Mouse (Mus musculus): Measurements from ENCODE around the gene 1500009C09Rik.
A peak's percentile ranks its signal among the peaks of the same experiment; 100 is the strongest.
"Not testable (repeated sequence)": the region's sequence is repeated elsewhere in the genome, so short reads cannot be mapped to it uniquely, and the experiment has no call there.

1500009C09Rik gene

GRCm38 (mm10) chr15:82218778-82219666, 33.2 kb upstream of the 1500009C09Rik start:
- no peak for DNase-seq (ENCODE audit: low read depth)

GRCm38 (mm10) chr15:82220003-82220675, 32.1 kb upstream of the 1500009C09Rik start:
- DNase-seq (ENCODE audit: low read depth), result no peak

- DNase-seq (ENCODE audit: low read depth), result no peak
Observed at GRCm38 (mm10) chr15:82221104-82221860, 30.9 kb upstream of the 1500009C09Rik start.

GRCm38 (mm10) chr15:82223251-82223650, 28.9 kb upstream of the 1500009C09Rik start:
- DNase-seq (ENCODE audit: low read depth), result no peak

GRCm38 (mm10) chr15:82223657-82224601, 28.3 kb upstream of the 1500009C09Rik start, which contains the start of gene Tnfrsf13c:
Tnfrsf13c (minus strand) TSS chr15:82224369.
- no peak for DNase-seq (ENCODE audit: low read depth)

- no peak for DNase-seq (ENCODE audit: low read depth)
Observed at GRCm38 (mm10) chr15:82224602-82225215, 27.5 kb upstream of the 1500009C09Rik start.

GRCm38 (mm10) chr15:82225769-82226168, 26.4 kb upstream of the 1500009C09Rik start:
- DNase-seq (ENCODE audit: low read depth), result no peak

GRCm38 (mm10) chr15:82229542-82230045, 22.6 kb upstream of the 1500009C09Rik start:
- DNase-seq (ENCODE audit: low read depth), result no peak

- DNase-seq (ENCODE audit: low read depth), result no peak
Observed at GRCm38 (mm10) chr15:82230098-82230611, 22.0 kb upstream of the 1500009C09Rik start.

- no peak for DNase-seq (ENCODE audit: low read depth)
Observed at GRCm38 (mm10) chr15:82231100-82231499, 21.1 kb upstream of the 1500009C09Rik start.

GRCm38 (mm10) chr15:82231591-82232378, 20.4 kb upstream of the 1500009C09Rik start:
- DNase-seq (ENCODE audit: low read depth), result no peak

GRCm38 (mm10) chr15:82232651-82233050, 19.5 kb upstream of the 1500009C09Rik start:
- no peak for DNase-seq (ENCODE audit: low read depth)

GRCm38 (mm10) chr15:82235661-82236060, 16.5 kb upstream of the 1500009C09Rik start:
- no peak for DNase-seq (ENCODE audit: low read depth)

GRCm38 (mm10) chr15:82236565-82236964, 15.6 kb upstream of the 1500009C09Rik start:
- peak; percentile 72 for DNase-seq (ENCODE audit: low read depth)

GRCm38 (mm10) chr15:82243311-82243710, 8.9 kb upstream of the 1500009C09Rik start:
- no peak for DNase-seq (ENCODE audit: low read depth)

GRCm38 (mm10) chr15:82243742-82244114, 8.5 kb upstream of the 1500009C09Rik start:
- DNase-seq (ENCODE audit: low read depth), result no peak

- peak; percentile 89 for DNase-seq (ENCODE audit: low read depth)
Observed at GRCm38 (mm10) chr15:82244115-82244804, 7.9 kb upstream of the 1500009C09Rik start, which contains the start of gene Cenpm. Cenpm (minus strand) TSS chr15:82244748.

- DNase-seq (ENCODE audit: low read depth), result not testable (repeated sequence)
Observed at GRCm38 (mm10) chr15:82244805-82245161, 7.4 kb upstream of the 1500009C09Rik start.

Measured in c-Kit-positive CD71-positive TER-119-negative erythroid progenitor cells, embryonic 14.5 days (primary cell).